Mouse (Mus musculus) monocyte, adult 59 days (primary cell): ENCODE results near the gene BC061237. TPM values are rescaled to one million over a fixed set of nuclear protein-coding genes. Genes with fewer than 3 reads are reported as not detected.

Experiments
- total RNA-seq, 2 experiments: library from RNA; stranded (reverse); gene quantifications; one replicate each; pipeline ENCODE4 v1.2.4; 2023

BC061237 gene
- total RNA-seq, result not detected

DNA sequence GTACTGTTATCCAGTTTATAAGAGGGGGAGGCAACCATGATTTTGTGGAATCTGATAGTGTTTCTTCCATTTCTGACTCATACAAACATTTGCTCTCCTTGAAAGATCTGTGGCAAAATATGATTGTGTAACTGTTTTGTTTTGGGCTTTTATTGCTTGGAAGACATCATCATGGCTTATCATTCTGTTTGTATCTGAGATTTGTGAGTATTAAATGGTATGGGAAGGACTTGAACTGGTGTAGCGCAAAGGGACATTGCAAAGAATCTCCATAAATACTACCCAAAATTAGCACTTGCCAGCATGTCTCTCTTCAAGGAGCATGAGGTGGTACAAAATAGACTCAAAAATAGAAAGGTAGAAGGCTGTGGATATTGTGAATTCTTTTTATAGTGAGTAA, at the start of gene BC061237:
Gene BC061237, plus strand, starts transcription at position 301 of the 400 bp plus-strand sequence.

DNA sequence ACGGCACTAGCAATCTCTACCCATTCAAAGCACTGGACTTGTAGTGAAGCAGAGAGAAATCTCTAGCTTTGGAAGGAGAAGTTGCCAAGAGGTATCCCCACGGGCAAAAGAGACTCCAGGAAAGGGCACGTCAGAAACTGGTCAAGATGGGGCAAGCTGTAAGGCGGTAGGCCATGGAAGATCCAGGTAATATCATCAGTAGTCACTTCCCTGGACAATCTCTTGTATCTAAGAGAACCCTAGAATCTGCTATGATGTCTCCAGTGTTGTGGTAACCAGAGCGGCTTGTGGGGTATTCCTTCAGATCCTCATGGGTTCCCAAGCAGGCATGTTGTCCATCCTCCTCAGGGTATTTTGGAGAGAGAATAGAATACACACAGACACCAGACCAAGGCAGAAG, 25.7 kb downstream of the BC061237 start, which contains the start of gene Gm17093:
Gene Gm17093, plus strand, starts transcription at position 301 of the 400 bp plus-strand sequence.

Other genes with a start within 250 kb of the BC061237 start
- not detected for gene Gm8220, start 206.9 kb upstream of the BC061237 start, total RNA-seq
- not detected for gene Gm5930, start 153.9 kb upstream of the BC061237 start, total RNA-seq
- not detected for gene Gm8229, start 127.1 kb upstream of the BC061237 start, total RNA-seq
- gene Gm3371, start 81.8 kb upstream of the BC061237 start, total RNA-seq, result not detected
- not detected for gene Gm8232, start 58.8 kb upstream of the BC061237 start, total RNA-seq
- not detected for gene Gm17093, start 25.8 kb downstream of the BC061237 start, total RNA-seq
- gene Gm8247, start 90.7 kb downstream of the BC061237 start, total RNA-seq, result not detected
- gene Gm5624, start 135.5 kb downstream of the BC061237 start, total RNA-seq, result not detected
- not detected for gene Gm8257, start 214.0 kb downstream of the BC061237 start, total RNA-seq